Mouse (Mus musculus) erythroblast, embryonic 14.5 days (primary cell): ENCODE data around the gene Them4.

Experiments used
- GATA1 ChIP-seq: IDR thresholded peaks from 2 replicates; pipeline ENCODE4 v1.6.1; 2012; ENCODE audit warnings: low read length, inconsistent platforms, mixed read lengths
- TAL1 ChIP-seq: IDR thresholded peaks from 3 replicates; pipeline ENCODE4 v1.6.1; 2012; ENCODE audit warnings: low read length, inconsistent platforms, mixed read lengths

DNA sequence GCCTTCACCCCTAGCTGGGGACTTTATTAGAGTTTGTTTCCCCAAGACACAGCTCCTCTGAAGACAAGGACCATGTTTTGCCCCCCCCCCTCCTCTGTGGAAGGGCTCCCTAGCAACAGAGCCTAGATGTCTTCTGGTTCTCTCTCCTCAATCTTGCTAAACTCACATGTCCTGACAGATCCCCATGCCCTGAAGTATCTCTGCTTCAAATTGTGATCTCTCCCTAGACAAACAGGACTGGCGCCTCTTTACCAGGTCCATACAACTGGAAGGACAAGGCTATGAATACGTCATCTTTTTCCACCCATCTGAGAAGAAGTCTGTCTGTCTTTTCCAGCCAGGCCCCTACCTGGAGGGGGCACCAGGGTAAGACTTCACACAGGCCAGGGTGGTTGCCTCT, 34.3 kb downstream of the Them4 start:
- TF ChIP-seq TAL1 = no peak
- no peak for TF ChIP-seq GATA1
